Mouse (Mus musculus): ENCODE data around the gene Stxbp3.

Gene Stxbp3

DNA sequence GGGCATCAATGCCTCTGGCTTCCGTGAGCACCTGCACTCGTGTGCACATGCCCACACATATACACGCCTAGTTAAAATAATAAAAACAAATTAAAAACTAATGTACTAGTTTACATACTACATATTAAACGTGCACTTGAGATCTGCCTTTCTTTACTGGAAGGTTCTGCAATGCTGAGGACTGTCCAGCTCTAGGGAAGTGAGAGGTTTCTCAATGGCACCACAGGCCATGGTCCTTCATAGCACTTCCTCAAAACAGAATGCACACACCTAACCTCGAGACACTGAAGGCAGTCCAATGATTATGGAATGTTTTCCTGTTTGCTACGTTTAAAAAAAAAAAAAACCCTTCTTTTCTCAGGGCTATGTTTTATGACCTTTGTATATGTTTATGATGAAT, 42.6 kb downstream of the Stxbp3 start:
- no peak for DNase-seq (ENCODE audit: low spot score in 2 of 2)

- no peak for DNase-seq (ENCODE audit: low spot score in 2 of 2)
Measured at GRCm38 (mm10) chr3:108796386-108796785, 43.9 kb downstream of the Stxbp3 start.

DNA sequence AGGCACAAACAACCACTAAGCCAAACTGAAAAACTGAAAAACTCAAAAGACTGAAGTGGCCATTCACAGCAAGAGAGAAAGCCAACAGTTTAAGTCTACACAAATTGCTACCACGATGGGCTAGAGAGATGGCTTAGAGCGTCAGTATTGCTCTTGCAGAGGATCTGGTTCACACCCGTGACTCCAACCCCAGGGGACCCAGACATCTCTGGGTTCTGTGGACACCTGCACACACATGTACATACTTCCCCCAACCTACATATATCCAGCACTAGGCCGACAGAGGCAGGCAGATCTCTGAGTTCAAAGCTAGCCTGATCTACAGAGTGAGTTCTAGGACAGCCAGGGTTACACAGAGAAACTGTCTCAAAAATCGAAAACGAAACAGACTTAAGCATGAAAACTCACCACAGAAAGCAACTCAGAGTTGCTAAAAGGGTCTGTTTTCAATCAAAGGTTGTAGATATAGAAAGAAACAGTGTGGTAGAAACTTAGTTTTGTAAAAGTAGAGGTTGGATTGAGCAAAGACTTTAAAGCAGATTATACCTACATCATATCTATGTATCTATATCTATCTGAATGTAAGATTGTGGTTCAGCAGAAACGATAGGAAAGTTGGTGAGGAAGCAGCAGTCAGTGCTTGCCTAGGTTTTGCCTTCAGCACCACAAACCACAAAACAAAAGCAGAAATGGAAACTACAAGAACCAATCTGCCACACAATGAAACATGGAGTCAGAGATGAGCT, 44.6 kb downstream of the Stxbp3 start:
- DNase-seq (ENCODE audit: low spot score in 2 of 2): no peak

DNA sequence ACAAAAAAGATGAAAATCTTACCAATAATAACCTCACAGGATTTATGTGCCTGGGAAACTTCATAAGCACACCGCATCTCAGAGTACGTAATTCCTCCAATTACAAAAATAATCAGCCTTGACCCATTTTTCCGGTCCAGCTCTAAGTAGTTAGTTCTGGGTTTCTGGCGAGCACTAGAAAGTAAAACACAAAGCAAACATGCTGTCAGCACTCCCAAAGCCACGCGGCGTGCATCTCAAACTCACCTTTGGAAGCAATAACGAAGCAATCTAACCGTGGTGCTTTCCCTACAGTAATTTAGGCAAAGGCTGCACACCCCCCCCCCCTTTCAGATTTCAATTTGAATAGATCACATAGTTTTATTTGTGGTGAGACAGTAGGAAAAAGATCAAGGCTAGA, 45.5 kb downstream of the Stxbp3 start:
- DNase-seq (ENCODE audit: low spot score in 2 of 2): no peak

DNA sequence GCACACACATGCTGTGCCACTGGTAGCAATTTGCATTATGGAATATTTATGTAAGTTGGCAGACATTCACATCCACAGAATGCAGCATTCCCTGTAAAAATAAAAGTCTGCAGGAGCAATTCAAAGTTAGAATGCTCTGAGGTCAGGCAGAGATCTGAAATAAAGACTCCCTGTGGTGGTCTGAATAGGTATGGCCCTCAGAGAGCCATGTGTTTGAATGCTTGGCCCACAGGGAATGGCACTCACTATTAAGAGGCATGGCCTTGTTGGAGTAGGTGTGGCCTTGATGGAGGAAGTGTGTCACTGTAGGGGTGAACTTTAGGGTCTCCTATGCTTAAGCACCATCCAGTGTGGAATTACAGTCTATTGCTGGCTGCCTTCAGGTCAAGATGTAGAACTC, 47.9 kb downstream of the Stxbp3 start:
- no peak for DNase-seq (ENCODE audit: low spot score in 2 of 2)

- no peak for DNase-seq (ENCODE audit: low spot score in 2 of 2)
Measured at GRCm38 (mm10) chr3:108791054-108791706, 49.1 kb downstream of the Stxbp3 start.

DNA sequence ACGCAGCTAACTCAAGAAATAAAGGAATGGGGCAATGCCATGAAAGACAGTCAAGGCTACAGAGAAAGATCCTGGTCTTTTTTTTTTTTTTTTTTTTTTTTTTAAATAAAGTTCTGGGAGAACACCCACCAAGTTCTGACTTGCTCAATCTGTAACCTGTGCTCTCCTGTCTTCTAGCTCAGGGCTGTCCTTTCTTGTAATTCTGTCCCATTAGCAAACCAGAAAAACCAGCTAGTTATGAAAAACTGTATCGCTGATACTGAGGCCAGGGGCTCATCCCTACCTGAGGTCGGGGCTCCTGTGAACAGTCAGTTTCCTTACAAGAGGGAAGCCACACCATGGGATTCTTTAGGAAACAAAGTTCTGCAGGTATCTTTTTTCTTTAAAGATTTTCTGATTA, 49.8 kb downstream of the Stxbp3 start:
- DNase-seq (ENCODE audit: low spot score in 2 of 2): no peak

GRCm38 (mm10) chr3:108789299-108789698, 51.0 kb downstream of the Stxbp3 start:
- no peak for DNase-seq (ENCODE audit: low spot score in 2 of 2)

GRCm38 (mm10) chr3:108788455-108788794, 51.9 kb downstream of the Stxbp3 start:
- DNase-seq (ENCODE audit: low spot score in 2 of 2): no peak

DNA sequence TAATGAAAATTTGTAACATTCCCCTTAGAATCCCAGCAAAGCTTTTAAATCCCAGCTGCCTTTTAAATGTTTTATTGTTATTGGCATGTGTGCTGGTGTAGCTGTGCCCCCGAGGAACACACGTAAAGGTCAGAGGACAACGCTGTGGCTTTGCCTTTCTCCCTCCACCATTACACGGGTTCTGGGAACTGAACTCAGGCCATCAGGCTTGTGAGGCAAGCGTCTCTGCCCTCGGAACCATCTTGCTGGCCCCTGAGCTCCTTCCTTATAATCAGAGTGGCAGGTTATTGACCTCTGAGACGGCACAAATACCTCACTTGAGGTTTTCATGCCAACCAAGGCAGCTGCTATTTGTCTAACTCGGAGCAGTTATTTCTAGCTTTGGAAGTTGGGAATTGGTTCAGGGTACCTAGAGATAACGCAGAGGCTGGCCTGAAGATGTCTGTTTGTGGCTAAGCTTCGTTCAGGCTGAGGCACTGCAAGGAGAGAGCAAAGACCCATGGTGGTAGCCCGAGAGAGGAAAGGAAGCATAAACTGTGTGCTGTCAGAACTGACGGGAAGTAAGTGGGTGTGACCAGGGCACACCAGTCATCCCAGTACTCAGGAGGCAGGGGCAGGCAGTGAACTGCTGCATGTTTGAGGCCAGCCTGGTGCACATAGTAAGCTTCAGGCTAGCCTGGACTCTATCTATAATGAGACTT, 52.4 kb downstream of the Stxbp3 start:
- no peak for DNase-seq (ENCODE audit: low spot score in 2 of 2)

DNA sequence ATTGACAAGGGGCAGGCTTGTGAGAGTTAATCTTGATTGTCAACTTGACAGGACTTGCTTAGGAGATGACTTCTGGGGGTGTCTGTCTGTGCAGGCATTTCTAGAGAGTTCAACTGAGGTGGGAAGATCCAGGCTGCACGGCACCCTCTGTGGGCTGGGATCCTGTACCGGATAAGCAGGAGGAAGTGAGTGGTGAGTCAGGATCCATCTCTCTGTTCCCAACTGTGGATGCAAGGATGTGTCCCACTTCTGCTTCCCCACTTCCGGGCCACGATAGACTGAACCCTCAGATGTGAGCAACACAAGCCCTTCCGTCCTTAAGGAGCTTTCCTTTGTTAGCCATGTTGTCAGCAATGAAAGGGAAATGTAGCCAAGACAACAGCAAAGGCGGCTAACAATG, 53.8 kb downstream of the Stxbp3 start:
- DNase-seq (ENCODE audit: low spot score in 2 of 2): no peak

- DNase-seq (ENCODE audit: low spot score in 2 of 2): no peak
Measured at GRCm38 (mm10) chr3:108782364-108782895, 57.9 kb downstream of the Stxbp3 start.

DNA sequence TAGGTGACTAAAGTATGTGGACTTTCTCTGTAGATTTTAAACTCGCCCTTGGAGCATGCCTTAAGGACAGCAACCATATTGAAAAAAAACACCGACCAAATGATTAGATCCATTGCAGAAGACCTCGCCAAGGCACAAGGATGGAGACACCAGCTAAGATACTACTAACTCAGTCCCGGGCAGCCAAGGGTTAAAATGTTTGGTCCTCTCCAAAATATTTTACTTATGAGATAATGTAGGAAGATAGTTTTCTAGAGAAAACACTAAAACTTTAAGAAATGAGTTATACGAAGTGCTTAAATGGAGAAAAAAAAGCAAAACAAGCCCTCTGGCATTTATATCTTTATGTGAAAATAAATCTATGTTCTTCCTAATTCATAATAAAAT, 58.4 kb downstream of the Stxbp3 start:
- DNase-seq (ENCODE audit: low spot score in 2 of 2): no peak

- DNase-seq (ENCODE audit: low spot score in 2 of 2): no peak
Measured at GRCm38 (mm10) chr3:108781238-108781883, 59.0 kb downstream of the Stxbp3 start.

GRCm38 (mm10) chr3:108778761-108779540, 61.4 kb downstream of the Stxbp3 start:
- DNase-seq (ENCODE audit: low spot score in 2 of 2): no peak

DNA sequence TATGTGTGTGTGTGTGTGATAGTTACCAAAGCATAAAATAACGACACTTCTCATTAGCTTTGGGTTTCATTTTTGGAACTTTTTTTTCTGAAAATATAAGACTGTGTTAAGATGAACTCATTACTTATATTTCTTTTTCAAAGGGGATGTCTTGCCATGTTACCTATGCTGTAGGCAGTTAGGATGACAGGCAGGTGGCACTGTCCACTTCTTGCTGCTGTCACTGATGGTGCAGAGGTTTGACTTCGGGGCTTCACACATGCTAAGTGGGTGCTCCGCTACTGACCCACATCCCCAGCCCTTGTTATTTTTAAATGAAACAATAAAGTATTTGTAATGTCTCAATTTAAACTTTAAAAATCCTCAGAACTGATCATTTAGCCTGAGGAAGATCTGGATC, 67.5 kb downstream of the Stxbp3 start:
- no peak for DNase-seq (ENCODE audit: low spot score in 2 of 2)

DNA sequence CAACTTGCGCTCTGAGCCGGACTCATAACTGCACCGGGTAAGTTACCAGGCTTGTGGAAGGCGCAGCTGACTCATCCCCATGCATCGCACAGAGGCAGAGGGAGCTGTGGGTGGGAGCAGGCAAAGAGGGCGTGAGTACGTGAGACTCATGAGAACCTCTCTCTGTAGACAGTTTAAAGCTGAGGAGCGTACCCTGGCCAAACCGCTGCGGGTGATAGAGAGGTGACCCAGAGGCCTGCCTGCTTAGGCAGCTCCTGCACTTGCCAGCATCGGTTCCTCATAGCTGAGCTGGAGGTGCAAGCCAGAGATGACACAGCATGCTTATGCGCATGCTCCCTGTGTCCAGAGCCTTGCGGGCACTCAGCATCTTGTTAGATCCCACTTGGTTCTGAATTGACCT, 68.1 kb downstream of the Stxbp3 start:
- no peak for DNase-seq (ENCODE audit: low spot score in 2 of 2)

DNA sequence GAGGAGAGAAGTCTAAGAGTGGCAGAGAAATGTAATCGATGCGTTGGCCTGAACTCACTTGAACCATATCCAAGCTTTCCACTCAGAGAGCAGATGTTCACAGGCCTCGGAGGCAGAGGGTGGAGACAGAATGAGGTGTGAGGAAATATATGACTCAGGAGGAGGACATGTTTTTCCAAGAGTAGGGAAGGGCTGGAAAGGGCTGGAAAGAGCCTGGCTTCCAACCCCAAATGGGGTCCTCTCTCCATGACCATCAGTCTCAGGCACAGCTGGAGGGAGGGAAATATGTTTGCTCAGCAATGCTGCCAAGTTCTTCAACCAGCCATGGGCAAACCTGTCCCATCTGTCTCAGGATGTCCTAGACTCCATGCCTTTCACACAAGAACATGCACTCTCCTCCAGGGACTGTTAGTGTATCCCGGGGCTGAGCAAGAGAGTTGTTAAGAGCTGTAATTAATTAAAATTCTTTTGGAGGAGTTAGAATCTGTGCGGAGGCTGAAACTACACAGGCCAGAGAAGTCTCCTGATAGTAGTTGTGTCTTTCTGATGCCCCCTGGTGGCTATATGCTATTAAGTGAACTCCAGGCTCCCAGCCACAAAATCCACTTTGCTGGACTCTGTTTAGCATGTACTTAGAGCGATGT, 69.5 kb downstream of the Stxbp3 start:
- DNase-seq (ENCODE audit: low spot score in 2 of 2): peak in 1 of 2 experiments; percentile 51

GRCm38 (mm10) chr3:108769547-108769946, 70.8 kb downstream of the Stxbp3 start:
- no peak for DNase-seq (ENCODE audit: low spot score in 2 of 2)

GRCm38 (mm10) chr3:108767416-108767815, 72.9 kb downstream of the Stxbp3 start:
- DNase-seq (ENCODE audit: low spot score in 2 of 2): no peak

GRCm38 (mm10) chr3:108766943-108767342, 73.4 kb downstream of the Stxbp3 start:
- no peak for DNase-seq (ENCODE audit: low spot score in 2 of 2)

Data from cerebellum, postnatal 4 days (tissue).